Mouse (Mus musculus): Measurements from ENCODE around the gene Sys1. TPM values are rescaled to one million over a fixed set of nuclear protein-coding genes. Genes with fewer than 3 reads are reported as not detected.

Sys1 gene
- polyA plus RNA-seq, 1 experiment, result 26.4 TPM

GRCm38 (mm10) chr2:164445399-164446085 lies 11.2 kb upstream of the Sys1 start:
- H3K36me3 ChIP-seq (ENCODE audit: control insufficient read depth, insufficient read depth, low read length), result no peaks in the 10 kb centered on the region
- no peak overlapping the region for H3K4me3 ChIP-seq (ENCODE audit: control insufficient read depth, low read depth, low read length)
- H3K27ac ChIP-seq (ENCODE audit: control insufficient read depth, insufficient read depth, low read depth, low read length), result no peak overlapping the region
- peaks cover 4% of the 10 kb centered on the region; the same call in 1 of the 2 replicates for H3K4me1 ChIP-seq (ENCODE audit: control insufficient read depth, insufficient read depth, low read length)
- no peaks in the 10 kb centered on the region for H3K27me3 ChIP-seq (ENCODE audit: control insufficient read depth, insufficient read depth, low read length)
- no peak for TF ChIP-seq POLR2A (IDR thresholded peaks at IDR 0.05; ENCODE audit: control insufficient read depth, low read depth, low read length)
- TF ChIP-seq CTCF (IDR thresholded peaks at IDR 0.05; ENCODE audit: control insufficient read depth, insufficient read depth, insufficient replicate concordance, low read depth, low read length), result no peak

- H3K27ac ChIP-seq (ENCODE audit: control insufficient read depth, insufficient read depth, low read depth, low read length), result no peak overlapping the region
- no peak overlapping the region for H3K4me3 ChIP-seq (ENCODE audit: control insufficient read depth, low read depth, low read length)
- TF ChIP-seq CTCF (IDR thresholded peaks at IDR 0.05; ENCODE audit: control insufficient read depth, insufficient read depth, insufficient replicate concordance, low read depth, low read length) (no peak), POLR2A (IDR thresholded peaks at IDR 0.05; ENCODE audit: control insufficient read depth, low read depth, low read length) (no peak)
- H3K4me1 ChIP-seq (ENCODE audit: control insufficient read depth, insufficient read depth, low read length), result peaks cover 4% of the 10 kb centered on the region; the same call in 1 of the 2 replicates
- H3K36me3 ChIP-seq (ENCODE audit: control insufficient read depth, insufficient read depth, low read length), result no peaks in the 10 kb centered on the region
- no peaks in the 10 kb centered on the region for H3K27me3 ChIP-seq (ENCODE audit: control insufficient read depth, insufficient read depth, low read length)
Observed at GRCm38 (mm10) chr2:164446086-164446469, 10.7 kb upstream of the Sys1 start.

- H3K27me3 ChIP-seq (ENCODE audit: control insufficient read depth, insufficient read depth, low read length), result no peaks in the 10 kb centered on the region
- peaks cover 4% of the 10 kb centered on the region; the same call in 1 of the 2 replicates for H3K4me1 ChIP-seq (ENCODE audit: control insufficient read depth, insufficient read depth, low read length)
- no peaks in the 10 kb centered on the region for H3K36me3 ChIP-seq (ENCODE audit: control insufficient read depth, insufficient read depth, low read length)
- H3K27ac ChIP-seq (ENCODE audit: control insufficient read depth, insufficient read depth, low read depth, low read length), result no peak overlapping the region
- H3K4me3 ChIP-seq (ENCODE audit: control insufficient read depth, low read depth, low read length), result no peak overlapping the region
- TF ChIP-seq POLR2A (IDR thresholded peaks at IDR 0.05; ENCODE audit: control insufficient read depth, low read depth, low read length) (no peak), CTCF (IDR thresholded peaks at IDR 0.05; ENCODE audit: control insufficient read depth, insufficient read depth, insufficient replicate concordance, low read depth, low read length) (no peak)
Observed at GRCm38 (mm10) chr2:164448140-164448539, 8.6 kb upstream of the Sys1 start.

- Histone ChIP-seq H3K4me1 (ENCODE audit: control insufficient read depth, insufficient read depth, low read length) (no peaks in the 10 kb centered on the region), H3K27me3 (ENCODE audit: control insufficient read depth, insufficient read depth, low read length) (no peaks in the 10 kb centered on the region), H3K36me3 (ENCODE audit: control insufficient read depth, insufficient read depth, low read length) (no peaks in the 10 kb centered on the region), H3K27ac (ENCODE audit: control insufficient read depth, insufficient read depth, low read depth, low read length) (peak overlapping the region; percentile 36; the same call in 1 of the 2 replicates), H3K4me3 (ENCODE audit: control insufficient read depth, low read depth, low read length) (no peak overlapping the region)
- TF ChIP-seq CTCF (IDR thresholded peaks at IDR 0.05; ENCODE audit: control insufficient read depth, insufficient read depth, insufficient replicate concordance, low read depth, low read length), result no peak
- no peak for TF ChIP-seq POLR2A (IDR thresholded peaks at IDR 0.05; ENCODE audit: control insufficient read depth, low read depth, low read length)
Observed at GRCm38 (mm10) chr2:164448921-164449320, 7.8 kb upstream of the Sys1 start.

- Histone ChIP-seq H3K27ac (ENCODE audit: control insufficient read depth, insufficient read depth, low read depth, low read length) (peak overlapping the region; percentile 9), H3K4me3 (ENCODE audit: control insufficient read depth, low read depth, low read length) (no peak overlapping the region), H3K36me3 (ENCODE audit: control insufficient read depth, insufficient read depth, low read length) (no peaks in the 10 kb centered on the region), H3K4me1 (ENCODE audit: control insufficient read depth, insufficient read depth, low read length) (no peaks in the 10 kb centered on the region), H3K27me3 (ENCODE audit: control insufficient read depth, insufficient read depth, low read length) (no peaks in the 10 kb centered on the region)
- TF ChIP-seq CTCF (IDR thresholded peaks at IDR 0.05; ENCODE audit: control insufficient read depth, insufficient read depth, insufficient replicate concordance, low read depth, low read length) (no peak), POLR2A (IDR thresholded peaks at IDR 0.05; ENCODE audit: control insufficient read depth, low read depth, low read length) (no peak)
Observed at GRCm38 (mm10) chr2:164449341-164450042, 7.3 kb upstream of the Sys1 start.

- Histone ChIP-seq H3K36me3 (ENCODE audit: control insufficient read depth, insufficient read depth, low read length) (no peaks in the 10 kb centered on the region), H3K4me1 (ENCODE audit: control insufficient read depth, insufficient read depth, low read length) (peaks cover 6% of the 10 kb centered on the region), H3K4me3 (ENCODE audit: control insufficient read depth, low read depth, low read length) (no peak overlapping the region), H3K27ac (ENCODE audit: control insufficient read depth, insufficient read depth, low read depth, low read length) (no peak overlapping the region), H3K27me3 (ENCODE audit: control insufficient read depth, insufficient read depth, low read length) (no peaks in the 10 kb centered on the region)
- TF ChIP-seq POLR2A (IDR thresholded peaks at IDR 0.05; ENCODE audit: control insufficient read depth, low read depth, low read length), result no peak
- TF ChIP-seq CTCF (IDR thresholded peaks at IDR 0.05; ENCODE audit: control insufficient read depth, insufficient read depth, insufficient replicate concordance, low read depth, low read length), result no peak
Observed at GRCm38 (mm10) chr2:164452000-164452676, 4.6 kb upstream of the Sys1 start.

Measured in testis, adult 2 months (tissue).